Mouse (Mus musculus) liver, postnatal 0 days (tissue): ENCODE results near the gene Glod4.

Experiments used
- CTCF ChIP-seq: sonication (generic); IDR thresholded peaks from 2 replicates; pipeline ENCODE4 v1.5.1; 2016; ENCODE audit warnings: antibody characterized with exemption, low read depth
- EP300 ChIP-seq: IDR thresholded peaks from 2 replicates; pipeline ENCODE4 v1.6.1; 2016; ENCODE audit warnings: antibody characterized with exemption, low read depth, mild to moderate bottlenecking

DNA sequence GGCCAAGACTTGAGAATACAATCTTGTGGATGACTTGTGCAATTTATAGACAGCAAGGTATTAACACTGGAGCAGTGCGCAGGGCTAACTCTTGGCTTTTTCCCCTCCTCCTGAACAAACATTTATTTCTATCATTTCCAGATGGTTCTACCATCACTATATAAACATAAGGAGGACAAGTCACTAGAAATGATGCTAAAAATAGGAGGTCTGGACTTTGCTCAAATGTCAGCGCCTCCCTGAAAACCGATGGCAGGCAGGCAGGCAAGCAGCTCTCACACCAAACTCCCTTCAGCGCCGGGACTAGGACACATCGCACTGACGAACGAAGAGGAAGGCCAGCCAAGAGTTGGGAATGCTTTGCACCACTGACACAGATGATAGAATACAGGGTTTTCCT, 118.1 kb downstream of the Glod4 start:
- TF ChIP-seq CTCF: no peak
- no peak for TF ChIP-seq EP300
